Mouse (Mus musculus) stomach, embryonic 15.5 days (tissue): ENCODE data around the gene Eps15l1. TPM values are rescaled to one million over a fixed set of nuclear protein-coding genes. Genes with fewer than 3 reads are reported as not detected.

Experiments used
- ATAC-seq: fragments of 200-750 bp; cut with Nextera tagmentation; 2 replicates; pipeline ENCODE4 v1.8.0; 2017; ENCODE audit warnings: low read depth, moderate number of reproducible peaks, moderate TSS enrichment; ENCODE audit not compliant: insufficient read depth, low FRiP score
- H3K27ac ChIP-seq: fragments of 300-500 bp; sonication (generic); 2 replicates; pipeline ENCODE4 v1.5.1; 2015; ENCODE audit warnings: mild to moderate bottlenecking, inconsistent platforms
- H3K27me3 ChIP-seq: fragments of 300-500 bp; sonication (generic); replicated peaks from 2 replicates; pipeline ENCODE4 v1.6.1; 2015; ENCODE audit warnings: inconsistent platforms
- H3K36me3 ChIP-seq: fragments of 300-500 bp; sonication (generic); 2 replicates; pipeline ENCODE4 v1.6.1; 2015; ENCODE audit warnings: inconsistent platforms
- H3K4me1 ChIP-seq: fragments of 300-500 bp; sonication (generic); 2 replicates; pipeline ENCODE4 v1.6.1; 2015; ENCODE audit warnings: inconsistent platforms
- H3K4me2 ChIP-seq: fragments of 300-500 bp; sonication (generic); 2 replicates; pipeline ENCODE4 v1.6.1; 2015; ENCODE audit warnings: mild to moderate bottlenecking, inconsistent platforms
- H3K4me3 ChIP-seq: fragments of 300-500 bp; sonication (generic); replicated peaks from 2 replicates; pipeline ENCODE4 v1.5.1; 2015; ENCODE audit warnings: inconsistent platforms
- H3K9ac ChIP-seq: fragments of 300-500 bp; sonication (generic); 2 replicates; pipeline ENCODE4 v1.6.1; 2015; ENCODE audit warnings: inconsistent platforms
- H3K9me3 ChIP-seq: fragments of 300-500 bp; sonication (generic); 2 replicates; pipeline ENCODE4 v1.6.1; 2016; ENCODE audit warnings: inconsistent platforms
- WGBS: fragments of 180-500 bp; shearing (Covaris S2); methylation state at CpG from one replicate; pipeline ENCODE4 v1.1.7; 2015; 5-methylcytosine and 5-hydroxymethylcytosine counted together
- polyA plus RNA-seq: library from polyadenylated mRNA; unstranded; fragments of >200 nt; fragmentation: Nextera tagmentation; extraction: Ambion mirVana; gene quantifications from 2 replicates; pipeline ENCODE4 v1.2.1, GENCODE M21; 2015

Eps15l1 gene
- polyA plus RNA-seq, 1 experiment from 2014 or later, result 45.1 TPM

DNA sequence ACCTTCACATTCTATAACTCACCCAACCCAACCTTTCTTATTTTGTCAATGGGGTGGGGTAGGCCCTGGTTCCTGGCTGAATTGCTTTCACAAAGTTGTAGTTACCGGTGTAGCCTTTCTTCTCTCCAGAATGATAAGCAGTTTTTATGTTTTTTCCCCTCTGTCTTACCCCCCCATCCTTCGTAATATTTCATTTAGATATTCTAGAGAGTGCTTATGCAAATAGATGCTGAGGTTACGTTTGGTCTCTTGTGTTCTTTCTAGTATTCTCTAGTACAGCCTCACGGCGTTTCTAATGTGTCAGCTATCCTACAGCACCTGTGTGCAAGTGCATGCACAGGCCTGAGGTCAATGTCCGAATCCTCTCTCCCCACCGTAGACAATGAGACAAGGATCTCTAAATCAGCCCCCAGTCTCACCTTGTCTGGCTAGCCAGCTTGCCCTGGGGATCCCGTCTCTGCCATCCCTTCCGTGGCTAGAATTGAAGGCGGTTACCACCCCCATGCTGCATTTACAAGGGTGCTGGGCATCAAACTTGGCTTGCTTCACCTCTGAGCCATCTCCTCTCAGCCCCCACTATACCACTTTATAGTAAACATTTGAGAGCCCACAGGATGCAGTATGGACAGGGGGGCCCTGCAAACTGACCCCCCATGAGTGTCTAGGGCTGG lies 97.1 kb downstream of the Eps15l1 start:
- no peak overlapping the region for H3K9ac ChIP-seq
- H3K36me3 ChIP-seq, result no peaks in the 10 kb centered on the region
- H3K4me1 ChIP-seq, result peaks cover 15% of the 10 kb centered on the region
- H3K27me3 ChIP-seq, result peaks cover 24% of the 10 kb centered on the region
- no peak overlapping the region for H3K4me2 ChIP-seq
- H3K9me3 ChIP-seq, result no peaks in the 10 kb centered on the region
- no peak overlapping the region for H3K4me3 ChIP-seq
- 82% methylated on average over 10 of the region's 10 CpGs for WGBS
- H3K27ac ChIP-seq, result no peak overlapping the region
- no peak for ATAC-seq

DNA sequence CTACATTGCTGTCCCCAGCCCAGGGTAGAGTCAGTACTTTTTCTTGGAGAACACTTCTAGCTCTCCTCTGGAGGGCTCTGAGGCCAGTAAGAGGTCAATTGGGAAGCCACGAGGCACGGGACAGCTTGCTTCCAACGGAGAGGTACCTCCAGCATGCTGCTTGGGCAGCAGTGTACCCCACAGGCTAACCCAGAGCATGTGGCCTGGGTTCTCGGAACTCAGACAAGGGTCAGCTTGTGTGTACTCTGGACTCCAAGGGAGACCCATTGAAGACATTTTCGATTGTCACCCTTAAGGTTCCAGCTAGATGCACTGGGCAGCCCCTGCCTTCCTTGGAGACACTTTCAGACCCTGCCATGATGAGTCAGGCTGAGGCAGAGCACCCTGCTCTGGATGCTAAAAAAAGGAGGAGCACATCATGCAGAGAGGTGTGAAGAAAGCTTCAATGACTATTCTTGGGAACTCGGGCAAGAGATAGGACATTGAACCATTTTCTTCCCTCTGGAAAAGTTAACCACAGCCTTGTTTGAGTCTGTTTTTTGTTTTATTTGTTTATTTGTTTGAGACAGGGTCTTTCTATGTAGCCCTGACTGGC lies 98.0 kb downstream of the Eps15l1 start:
- Histone ChIP-seq H3K27ac (no peak overlapping the region), H3K9ac (no peak overlapping the region), H3K36me3 (no peaks in the 10 kb centered on the region), H3K9me3 (no peaks in the 10 kb centered on the region), H3K4me1 (peaks cover 16% of the 10 kb centered on the region), H3K27me3 (peaks cover 25% of the 10 kb centered on the region), H3K4me3 (no peak overlapping the region), H3K4me2 (no peak overlapping the region; the same call in 1 of the 2 replicates)
- ATAC-seq, result no peak
- 51% methylated on average over 6 of the region's 6 CpGs for WGBS

DNA sequence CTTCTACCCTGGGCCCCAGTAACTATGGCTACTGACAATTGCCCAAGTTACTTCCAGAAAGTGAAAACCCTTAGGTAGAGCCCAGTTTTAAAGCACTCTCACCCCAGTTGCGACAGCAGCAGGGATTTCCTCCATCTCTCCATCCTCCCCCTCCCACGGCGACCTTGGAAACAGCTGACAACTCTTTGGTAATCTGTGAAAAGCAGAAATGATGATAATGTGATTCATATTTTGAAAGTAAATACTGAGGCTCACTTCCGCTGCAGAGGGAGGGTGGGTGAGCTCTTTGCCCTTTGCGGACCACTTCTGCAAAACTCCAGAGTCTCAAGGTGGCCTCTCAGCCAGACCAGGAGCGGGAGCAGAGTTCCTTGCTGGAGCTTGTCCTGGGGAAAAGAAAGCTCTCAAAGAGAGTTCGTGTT lies 98.8 kb downstream of the Eps15l1 start:
- 52% methylated on average over 7 of the region's 7 CpGs for WGBS
- Histone ChIP-seq H3K36me3 (no peaks in the 10 kb centered on the region), H3K9me3 (no peaks in the 10 kb centered on the region), H3K27me3 (peaks cover 25% of the 10 kb centered on the region), H3K27ac (no peak overlapping the region), H3K4me2 (peak overlapping the region; percentile 22; the same call in 1 of the 2 replicates), H3K9ac (no peak overlapping the region), H3K4me3 (no peak overlapping the region), H3K4me1 (peaks cover 18% of the 10 kb centered on the region)
- ATAC-seq, result no peak

DNA sequence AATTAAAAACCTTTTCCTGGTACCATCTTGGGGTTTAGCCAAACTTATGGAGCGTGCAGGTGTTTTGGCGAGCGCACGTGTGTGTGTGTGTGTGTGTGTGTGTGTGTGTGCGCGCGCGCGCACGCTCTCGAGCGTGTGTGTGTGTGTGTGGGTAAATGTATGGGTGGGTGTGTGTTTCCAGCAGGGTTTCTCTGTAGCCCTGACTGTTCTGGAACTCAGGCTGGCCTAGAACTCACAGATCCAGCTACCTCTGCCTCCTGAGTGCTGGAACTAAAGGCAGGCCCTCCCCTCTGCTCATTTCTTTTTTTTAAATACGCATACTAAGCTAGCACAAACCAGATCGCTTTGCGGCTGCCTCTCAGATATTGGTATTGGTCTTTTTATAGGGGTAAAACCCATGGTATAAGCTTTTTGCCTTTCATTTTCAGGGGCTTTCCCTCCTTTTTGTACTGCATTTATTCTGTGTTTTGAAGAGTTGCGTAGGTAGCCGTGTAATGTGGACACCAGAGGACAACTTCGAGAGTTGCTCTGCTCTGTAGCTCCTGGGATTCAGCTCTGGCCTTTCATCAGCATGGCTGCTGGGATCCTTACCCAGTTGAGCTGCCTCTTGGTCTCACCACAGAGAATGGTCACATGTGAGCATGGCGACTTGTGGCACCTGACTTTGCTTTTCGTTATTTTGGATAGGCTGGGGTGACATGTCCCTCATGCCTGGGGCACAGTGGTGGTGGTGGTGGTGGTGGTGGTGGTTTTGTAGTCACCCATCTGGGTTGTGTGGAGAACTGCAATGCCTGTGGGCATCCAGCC lies 99.4 kb downstream of the Eps15l1 start:
- no peak for ATAC-seq
- Histone ChIP-seq H3K27me3 (peaks cover 25% of the 10 kb centered on the region), H3K4me2 (peak overlapping the region; percentile 17; the same call in 1 of the 2 replicates), H3K36me3 (no peaks in the 10 kb centered on the region), H3K9ac (no peak overlapping the region), H3K9me3 (no peaks in the 10 kb centered on the region), H3K4me1 (peaks cover 18% of the 10 kb centered on the region), H3K27ac (no peak overlapping the region), H3K4me3 (peak overlapping the region; percentile 51; the same call in 1 of the 2 replicates)
- 88% methylated on average over 20 of the region's 20 CpGs for WGBS

DNA sequence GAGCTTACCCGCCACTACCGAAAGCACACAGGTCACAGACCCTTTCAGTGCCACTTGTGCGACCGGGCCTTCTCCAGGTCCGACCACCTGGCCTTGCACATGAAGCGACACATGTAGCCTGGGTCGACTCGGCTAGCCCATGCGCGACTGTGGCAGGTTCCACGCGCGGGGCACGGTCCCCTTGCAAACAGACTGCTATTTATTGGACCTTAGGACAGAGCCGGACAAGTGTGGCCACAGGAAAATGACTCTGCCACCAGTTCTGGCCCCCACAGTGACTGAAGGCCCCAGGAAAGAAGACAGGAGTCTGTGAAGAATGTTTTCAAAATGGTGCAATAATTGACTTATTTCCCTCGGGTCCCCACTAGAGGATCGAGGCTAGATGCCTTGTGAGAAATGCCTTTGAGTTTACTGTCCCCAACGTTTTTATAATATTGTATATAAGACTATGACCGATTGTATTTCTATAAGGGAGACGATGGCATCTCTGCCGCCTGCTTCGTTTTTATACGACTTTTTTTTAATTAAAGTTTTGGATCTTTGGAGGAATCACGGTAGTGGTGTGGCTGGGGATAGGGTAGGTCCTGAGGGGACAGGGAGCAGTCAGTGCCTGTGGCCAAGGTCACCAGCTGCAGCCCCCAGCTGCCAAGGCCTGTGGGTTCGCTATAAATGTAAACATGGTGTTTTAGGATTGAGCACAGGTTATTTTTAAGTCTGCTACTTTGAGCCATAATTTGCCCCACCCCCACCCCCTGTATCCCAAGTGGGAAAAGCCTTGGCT lies 100.3 kb downstream of the Eps15l1 start:
- Histone ChIP-seq H3K36me3 (no peaks in the 10 kb centered on the region), H3K9me3 (no peaks in the 10 kb centered on the region), H3K4me1 (peaks cover 18% of the 10 kb centered on the region), H3K4me3 (peak overlapping the region; percentile 51), H3K4me2 (peak overlapping the region; percentile 72), H3K27me3 (peaks cover 25% of the 10 kb centered on the region), H3K9ac (no peak overlapping the region), H3K27ac (no peak overlapping the region)
- no peak for ATAC-seq
- WGBS, result 59% methylated on average over 25 of the region's 25 CpGs

DNA sequence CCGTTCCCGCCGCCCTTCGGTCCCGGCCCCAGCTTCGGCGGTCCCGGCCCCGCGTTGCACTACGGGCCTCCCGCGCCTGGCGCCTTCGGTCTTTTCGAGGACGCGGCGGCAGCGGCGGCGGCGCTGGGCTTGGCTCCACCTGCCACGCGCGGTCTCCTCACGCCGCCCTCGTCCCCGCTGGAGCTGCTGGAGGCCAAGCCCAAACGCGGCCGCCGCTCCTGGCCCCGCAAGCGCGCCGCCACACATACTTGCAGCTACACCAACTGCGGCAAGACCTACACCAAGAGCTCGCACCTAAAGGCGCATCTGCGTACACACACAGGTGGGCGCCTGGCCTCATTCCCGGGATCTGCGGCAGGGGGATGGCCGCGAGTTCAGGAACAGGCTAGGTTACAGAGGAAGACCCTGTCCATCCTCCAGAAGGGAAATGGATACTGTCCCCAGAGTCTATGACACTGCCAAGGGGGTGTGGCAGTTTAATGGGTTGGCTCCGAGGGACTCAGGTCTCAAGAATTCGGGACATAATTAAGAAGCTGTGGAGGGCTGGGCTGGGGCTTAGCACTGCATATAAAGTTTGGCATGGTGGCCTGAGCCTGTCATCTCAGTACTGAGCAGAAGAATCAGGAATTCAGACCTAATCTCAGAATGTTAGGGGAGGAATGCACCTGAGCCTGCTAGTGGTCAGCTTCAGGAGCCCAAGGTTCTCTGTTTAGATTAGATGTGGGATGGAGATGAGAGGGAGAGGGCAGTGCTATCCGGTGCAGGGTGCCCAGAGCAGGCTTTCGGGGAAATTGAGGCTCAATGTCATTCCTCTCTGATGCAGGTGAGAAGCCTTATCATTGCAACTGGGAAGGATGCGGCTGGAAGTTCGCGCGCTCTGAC lies 101.1 kb downstream of the Eps15l1 start:
- H3K4me3 ChIP-seq, result peak overlapping the region; percentile 51
- peaks cover 25% of the 10 kb centered on the region for H3K27me3 ChIP-seq
- H3K4me2 ChIP-seq, result peak overlapping the region; percentile 72
- no peak for ATAC-seq
- no peak overlapping the region for H3K27ac ChIP-seq
- peak overlapping the region; percentile 5 for H3K9ac ChIP-seq
- H3K36me3 ChIP-seq, result no peaks in the 10 kb centered on the region
- no peaks in the 10 kb centered on the region for H3K9me3 ChIP-seq
- 7% methylated on average over 55 of the region's 55 CpGs for WGBS
- H3K4me1 ChIP-seq, result peaks cover 18% of the 10 kb centered on the region

DNA sequence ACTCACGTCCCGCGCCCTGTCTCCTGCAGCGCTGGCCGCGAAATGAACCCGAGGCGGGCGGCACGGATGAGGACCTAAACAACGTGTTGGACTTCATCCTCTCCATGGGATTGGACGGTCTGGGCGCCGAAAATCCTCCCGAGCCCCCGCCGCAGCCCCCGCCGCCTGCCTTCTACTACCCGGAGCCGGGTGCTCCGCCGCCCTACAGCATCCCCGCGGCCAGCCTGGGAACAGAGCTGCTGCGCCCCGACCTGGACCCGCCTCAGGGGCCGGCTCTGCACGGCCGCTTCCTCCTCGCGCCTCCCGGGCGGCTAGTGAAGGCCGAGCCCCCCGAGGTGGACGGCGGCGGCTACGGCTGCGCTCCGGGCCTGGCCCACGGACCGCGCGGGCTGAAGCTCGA lies 101.9 kb downstream of the Eps15l1 start:
- H3K9me3 ChIP-seq, result no peaks in the 10 kb centered on the region
- peak overlapping the region; percentile 51 for H3K4me3 ChIP-seq
- H3K27me3 ChIP-seq, result peaks cover 25% of the 10 kb centered on the region
- H3K27ac ChIP-seq, result peak overlapping the region; percentile 3; the same call in 1 of the 2 replicates
- WGBS, result 0% methylated on average over 48 of the region's 48 CpGs
- peaks cover 18% of the 10 kb centered on the region for H3K4me1 ChIP-seq
- peak overlapping the region; percentile 72 for H3K4me2 ChIP-seq
- no peaks in the 10 kb centered on the region for H3K36me3 ChIP-seq
- no peak for ATAC-seq
- H3K9ac ChIP-seq, result peak overlapping the region; percentile 5; the same call in 1 of the 2 replicates

DNA sequence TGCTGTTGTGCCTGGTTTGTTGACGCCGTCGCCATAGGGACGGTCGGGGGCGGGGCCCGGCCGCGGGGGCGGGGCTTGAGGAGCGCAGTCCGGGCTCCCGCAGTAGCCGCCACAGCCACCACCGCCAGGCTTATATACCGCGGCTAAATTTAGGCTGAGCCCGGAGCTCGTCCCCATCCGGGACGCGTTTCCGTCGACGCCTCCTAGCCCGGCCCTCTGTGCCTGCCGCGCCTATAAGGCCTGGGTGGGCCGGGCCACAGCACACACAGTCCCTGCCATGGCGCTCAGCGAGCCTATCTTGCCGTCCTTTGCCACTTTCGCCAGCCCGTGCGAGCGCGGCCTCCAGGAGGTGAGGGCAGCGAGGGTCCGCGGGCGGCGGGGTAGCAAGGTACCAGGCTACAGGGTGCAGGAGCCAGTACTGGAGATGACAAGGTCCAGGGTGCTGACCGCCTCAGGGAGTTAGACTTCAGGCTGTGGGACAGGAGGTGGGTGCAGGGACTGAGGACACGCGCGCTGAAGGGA lies 102.4 kb downstream of the Eps15l1 start, which contains the start of gene Klf2:
Klf2 (plus strand) TSS at position 233 of the 522 bp plus-strand sequence.
- under 1% methylated on average over 46 of the region's 46 CpGs for whole genome bisulfite sequencing

DNA sequence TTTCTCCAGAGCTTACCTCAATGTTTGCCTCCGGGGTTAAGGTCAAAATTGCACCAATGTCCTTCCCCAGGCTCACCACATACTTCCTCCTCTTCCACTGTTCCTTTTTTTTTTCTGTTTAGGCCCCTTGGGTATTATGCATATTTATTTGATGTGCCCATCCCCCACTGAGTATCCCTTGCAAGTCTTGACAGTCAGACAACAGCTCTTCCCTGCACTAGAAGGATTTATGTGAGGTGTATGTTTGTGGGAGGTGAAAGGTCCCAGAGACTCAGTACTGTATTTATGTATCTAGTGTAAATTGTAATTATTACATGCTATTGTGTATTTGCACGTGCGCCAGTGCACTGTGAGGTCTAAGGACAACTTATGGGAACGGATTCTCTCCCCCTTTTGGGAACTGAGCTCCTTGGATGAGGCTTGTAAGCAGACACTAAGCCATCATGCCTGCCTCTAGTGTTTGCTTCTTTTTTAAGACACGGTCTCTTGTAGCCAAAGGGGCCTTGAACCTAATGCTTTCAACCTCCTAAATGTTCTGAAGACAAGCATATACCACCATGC lies 103.4 kb downstream of the Eps15l1 start:
- ATAC-seq, result no peak
- Histone ChIP-seq H3K9ac (no peak overlapping the region), H3K27ac (no peak overlapping the region), H3K4me3 (no peak overlapping the region), H3K36me3 (no peaks in the 10 kb centered on the region), H3K27me3 (peaks cover 25% of the 10 kb centered on the region), H3K4me2 (no peak overlapping the region), H3K4me1 (peaks cover 18% of the 10 kb centered on the region), H3K9me3 (no peaks in the 10 kb centered on the region)
- WGBS, result 46% methylated on average over 5 of the region's 5 CpGs

More for the DNA sequence above, 102.4 kb downstream of the Eps15l1 start, which contains the start of gene Klf2:
- H3K9ac ChIP-seq, result peak within 1 kb of the TSS; percentile 5
- H3K4me3 ChIP-seq, result peak within 1 kb of the TSS; percentile 51
- H3K4me2 ChIP-seq, result peak within 1 kb of the TSS; percentile 72
- H3K9me3 ChIP-seq, result no peaks in the 10 kb centered on the region
- H3K4me1 ChIP-seq, result peaks cover 18% of the 10 kb centered on the region
- no peaks in the 10 kb centered on the region for H3K36me3 ChIP-seq
- peak within 1 kb of the TSS; percentile 54; the same call in 1 of the 2 replicates for H3K27ac ChIP-seq
- peaks cover 25% of the 10 kb centered on the region for H3K27me3 ChIP-seq
- ATAC-seq, result peak; percentile 97

DNA sequence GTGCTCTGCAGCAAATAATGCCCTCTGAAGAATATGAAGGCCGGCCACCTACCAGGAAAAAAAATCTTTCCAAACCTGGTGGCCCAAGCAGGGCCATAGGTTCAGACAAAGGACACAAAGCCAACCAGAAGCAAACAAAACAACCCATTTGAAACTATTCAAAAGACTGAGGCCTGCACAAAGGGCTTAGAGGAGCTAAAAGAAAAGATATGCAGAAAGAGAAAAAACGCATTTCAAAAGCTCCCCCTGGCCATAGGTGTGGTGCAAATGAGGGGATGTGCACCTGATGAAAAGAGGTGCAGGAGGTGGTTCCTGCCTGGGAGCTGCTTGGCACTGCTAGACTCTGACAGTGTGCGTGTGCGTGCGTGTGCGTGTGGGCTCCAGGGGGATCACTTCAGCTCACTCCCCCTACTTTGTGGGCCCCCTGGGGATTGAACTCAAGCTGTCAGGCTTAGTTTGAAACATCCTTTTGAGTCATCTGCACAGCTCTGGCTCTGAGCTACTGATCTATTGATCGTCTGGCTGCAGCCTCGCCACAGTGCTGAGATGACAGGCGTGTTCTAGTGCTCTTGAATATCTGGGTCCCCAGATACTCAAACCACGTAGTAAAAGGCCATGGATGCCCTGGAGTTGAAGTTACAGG lies 105.1 kb downstream of the Eps15l1 start:
- Histone ChIP-seq H3K4me2 (no peak overlapping the region), H3K36me3 (no peaks in the 10 kb centered on the region), H3K9me3 (no peaks in the 10 kb centered on the region), H3K27me3 (peaks cover 20% of the 10 kb centered on the region), H3K9ac (no peak overlapping the region), H3K27ac (no peak overlapping the region), H3K4me3 (no peak overlapping the region), H3K4me1 (peaks cover 16% of the 10 kb centered on the region)
- no peak for ATAC-seq
- WGBS, result 57% methylated on average over 10 of the region's 10 CpGs
